Mouse (Mus musculus) gonadal fat pad, adult 2 months (tissue): ENCODE data around the gene Disp1. TPM values are rescaled to one million over a fixed set of nuclear protein-coding genes. Genes with fewer than 3 reads are reported as not detected.
A peak's percentile ranks its signal among the peaks of the same experiment; 100 is the strongest.

Source experiments
- DNase-seq: peaks from one replicate; pipeline ENCODE4 v3.0.0-alpha.2; 2012; ENCODE audit warnings: low read depth
- polyA plus RNA-seq: library from polyadenylated mRNA; depleted of rRNA; stranded (reverse); fragments of >200 nt; gene quantifications from 2 replicates; pipeline ENCODE4 v1.2.3, GENCODE M21; 2012

The Disp1 gene
- polyA plus RNA-seq, 1 experiment = 16.4 TPM

- no peak for DNase-seq
These were observed 57.7 kb downstream of the Disp1 start for GRCm38 (mm10) chr1:183163512-183164189.

- no peak for DNase-seq
These were observed 60.3 kb downstream of the Disp1 start for GRCm38 (mm10) chr1:183161057-183161456.

GRCm38 (mm10) chr1:183160188-183160587 is 61.1 kb downstream of the Disp1 start:
- DNase-seq = no peak

- DNase-seq = no peak
These were observed 62.1 kb downstream of the Disp1 start for GRCm38 (mm10) chr1:183159183-183159582.

- no peak for DNase-seq
These were observed 65.7 kb downstream of the Disp1 start for GRCm38 (mm10) chr1:183155600-183155999.

GRCm38 (mm10) chr1:183154296-183155204 is 66.8 kb downstream of the Disp1 start:
- no peak for DNase-seq

GRCm38 (mm10) chr1:183153354-183153753 is 68.0 kb downstream of the Disp1 start:
- DNase-seq = peak; percentile 26

- DNase-seq = no peak
These were observed 69.6 kb downstream of the Disp1 start for GRCm38 (mm10) chr1:183151510-183152319.

- DNase-seq = no peak
These were observed 70.9 kb downstream of the Disp1 start for GRCm38 (mm10) chr1:183150379-183150840.

GRCm38 (mm10) chr1:183149571-183150105 is 71.7 kb downstream of the Disp1 start:
- no peak for DNase-seq

GRCm38 (mm10) chr1:183147438-183147841 is 73.9 kb downstream of the Disp1 start:
- peak; percentile 31 for DNase-seq

- DNase-seq = no peak
These were observed 74.5 kb downstream of the Disp1 start for GRCm38 (mm10) chr1:183146795-183147194.

- DNase-seq = no peak
These were observed 75.1 kb downstream of the Disp1 start for GRCm38 (mm10) chr1:183146102-183146735.

GRCm38 (mm10) chr1:183144602-183145205 is 76.6 kb downstream of the Disp1 start:
- DNase-seq = no peak

GRCm38 (mm10) chr1:183143246-183143645 is 78.1 kb downstream of the Disp1 start:
- DNase-seq = no peak

GRCm38 (mm10) chr1:183142566-183142965 is 78.8 kb downstream of the Disp1 start:
- DNase-seq = no peak

- DNase-seq = no peak
These were observed 80.0 kb downstream of the Disp1 start for GRCm38 (mm10) chr1:183141329-183141728.

- no peak for DNase-seq
These were observed 80.6 kb downstream of the Disp1 start for GRCm38 (mm10) chr1:183140511-183141268.

GRCm38 (mm10) chr1:183138088-183138487 is 83.2 kb downstream of the Disp1 start:
- no peak for DNase-seq

GRCm38 (mm10) chr1:183134427-183134826 is 86.9 kb downstream of the Disp1 start:
- no peak for DNase-seq
